14 mouse cellular contexts compared by ENCODE assay signal in the genomic region with DNA sequence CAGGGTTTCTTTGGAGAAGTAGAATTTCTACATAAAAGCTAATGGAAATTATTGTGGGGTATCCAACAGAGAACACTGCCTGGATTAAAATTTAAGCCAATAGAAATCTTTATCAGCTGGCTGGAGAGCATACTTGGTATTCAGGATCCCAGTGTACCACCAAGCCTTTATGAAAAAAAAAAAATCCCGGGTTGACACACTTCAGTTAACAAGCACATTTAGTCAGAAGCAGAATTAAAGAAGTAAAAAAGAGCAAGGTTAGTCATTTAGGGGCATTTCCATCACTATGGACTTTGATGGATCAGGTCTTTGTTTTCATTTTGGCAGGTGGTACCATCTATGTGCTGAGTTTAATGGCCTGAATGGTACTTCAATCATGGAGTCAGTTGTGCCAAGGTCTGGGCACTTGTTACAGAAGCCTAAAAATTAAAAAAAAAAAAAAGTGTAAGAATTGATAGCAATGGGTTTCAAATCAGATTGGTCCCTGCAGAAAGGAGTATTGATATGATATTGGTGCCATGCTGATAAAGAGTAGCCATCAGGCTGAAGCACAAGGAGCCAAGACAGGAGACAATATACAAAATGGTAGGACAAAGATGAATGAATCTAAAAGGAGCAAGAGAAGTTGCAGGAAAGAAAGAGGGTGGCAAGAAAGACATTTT. TPM values are rescaled to one million over a fixed set of nuclear protein-coding genes. Genes with fewer than 3 reads are reported as not detected.
"Had no signal": no experiment of that assay in that cellular context is flagged by ENCODE, and none has a peak within 500 bp of the region (broad histone marks: within the 10 kb centered on the region; RNA-seq: fewer than 3 reads in every experiment).

No protein-coding gene starts in this region.

- H3K9me3 ChIP-seq: limb, embryonic 13.5 days; liver, embryonic 15.5 days; midbrain, embryonic 10.5 days; neural tube, embryonic 15.5 days had no signal

- H3K36me3 ChIP-seq: limb, embryonic 13.5 days; liver, embryonic 15.5 days; midbrain, embryonic 10.5 days; neural tube, embryonic 15.5 days had no signal

- DNase-seq: kidney, postnatal 10 days; left cerebral cortex, postnatal 4 days; lung, embryonic 14.5 days; lung, postnatal 10 days; lung, postnatal 4 days; midbrain, embryonic 14.5 days; spleen, adult 18-20 months had no signal

- H3K27me3 ChIP-seq: limb, embryonic 13.5 days; liver, embryonic 15.5 days; neural tube, embryonic 15.5 days had no signal

- H3K4me2 ChIP-seq: limb, embryonic 13.5 days; liver, embryonic 11.5 days; liver, embryonic 15.5 days; lung, embryonic 14.5 days; neural tube, embryonic 15.5 days had no signal

- H3K9ac ChIP-seq: limb, embryonic 13.5 days; liver, embryonic 15.5 days; lung, embryonic 14.5 days; neural tube, embryonic 15.5 days had no signal

- H3K27ac ChIP-seq: limb, embryonic 13.5 days; liver, embryonic 15.5 days; midbrain, embryonic 10.5 days; neural tube, embryonic 15.5 days had no signal

- H3K4me3 ChIP-seq: limb, embryonic 13.5 days; liver, embryonic 15.5 days; midbrain, embryonic 10.5 days; myocyte; neural tube, embryonic 15.5 days had no signal

- H3K4me1 ChIP-seq: limb, embryonic 13.5 days; midbrain, embryonic 10.5 days; neural tube, embryonic 15.5 days had no signal

RNA-seq across cellular contexts. Expression of gene Clec2d, which starts 29.5 kb away (rescaled TPM):
- polyA plus RNA-seq: limb, embryonic 13.5 days; liver, embryonic 11.5 days; midbrain, embryonic 10.5 days; neural tube, embryonic 11.5 days had no signal
